Mouse (Mus musculus) T-helper 1 cell (primary cell): ENCODE data around the gene Cdip1.
"Not testable (repeated sequence)": the region's sequence is repeated elsewhere in the genome, so short reads cannot be mapped to it uniquely, and the experiment has no call there.

Source experiments
- in situ Hi-C: fragments of 300-600 bp; cut with MboI, MseI; formaldehyde crosslinking; loops from one replicate; pipeline ENCODE4 v1.15.1; 2025; ENCODE audit warnings: high pct_unique_total_duplicates

Gene Cdip1

DNA sequence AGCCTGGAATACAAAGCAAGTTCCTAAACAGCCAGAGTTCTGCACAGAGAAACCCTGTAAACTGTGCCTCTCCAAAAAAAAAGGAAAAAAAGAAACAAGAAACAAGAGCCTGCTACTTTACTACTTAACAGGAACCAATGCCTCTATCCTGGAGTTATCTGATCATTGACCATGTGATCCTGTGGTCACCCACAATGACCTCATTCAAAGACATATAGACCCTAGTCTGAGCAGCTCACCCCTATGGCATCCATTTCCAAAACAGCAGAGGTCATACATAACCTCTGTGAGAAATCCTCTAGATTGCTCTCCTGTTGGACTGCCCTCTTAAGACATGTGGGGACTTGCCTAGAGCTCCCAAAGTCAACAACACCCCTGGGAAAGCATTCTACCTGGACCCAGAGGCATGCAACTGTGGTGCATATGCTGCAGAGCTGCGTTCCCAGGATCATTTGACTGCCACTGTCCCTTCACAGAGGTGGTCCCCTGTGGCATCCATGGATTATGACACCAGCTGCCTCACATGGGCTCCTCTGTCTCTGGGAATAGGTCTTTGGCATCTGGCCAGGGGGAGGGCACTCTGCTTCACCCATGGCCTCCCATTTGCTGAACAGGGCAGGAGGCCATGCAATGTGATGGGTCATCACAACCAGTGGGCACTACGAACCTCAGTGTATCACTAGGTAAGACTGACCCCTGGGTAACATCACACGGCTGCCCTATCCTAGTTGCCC, 12.8 kb downstream of the Cdip1 start:
- in situ Hi-C loops, result loop anchor here (5.0 kb wide), 1 partner anchor 45 kb away; no protein-coding TSS in a partner anchor

DNA sequence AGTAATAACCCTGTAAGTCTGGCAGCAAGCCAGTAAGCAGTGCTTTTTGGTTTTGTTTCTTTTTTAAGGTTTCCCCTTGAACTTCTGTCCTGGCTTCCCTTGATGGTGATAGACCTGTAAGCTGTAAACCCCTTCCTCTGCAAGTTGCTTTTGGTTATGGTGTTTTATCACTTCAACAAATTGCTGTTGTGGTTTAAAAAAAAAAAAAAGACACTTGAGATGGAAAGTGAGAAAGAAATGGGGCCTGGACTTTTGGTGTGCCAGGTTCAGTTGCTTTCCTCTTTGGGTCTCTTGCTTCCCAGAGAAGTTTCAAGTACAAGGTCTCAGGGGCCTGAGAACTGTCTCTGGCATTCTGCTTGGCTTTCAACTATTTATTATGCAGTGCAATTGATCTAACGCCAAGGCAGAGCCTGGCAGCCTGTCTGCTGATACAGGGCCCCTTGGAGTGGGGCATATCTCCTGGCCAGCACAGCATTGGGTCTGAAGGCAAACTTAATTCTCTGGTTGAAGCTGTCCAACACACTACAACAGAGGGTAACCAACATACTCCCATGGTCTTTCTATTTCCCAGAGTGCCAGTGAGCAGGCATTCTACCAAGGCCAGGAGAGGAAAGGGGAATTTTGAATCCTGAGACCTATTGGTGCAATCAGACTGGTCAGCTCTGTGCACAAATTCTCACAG, 16.7 kb downstream of the Cdip1 start:
- in situ Hi-C loops, result no loop called here

DNA sequence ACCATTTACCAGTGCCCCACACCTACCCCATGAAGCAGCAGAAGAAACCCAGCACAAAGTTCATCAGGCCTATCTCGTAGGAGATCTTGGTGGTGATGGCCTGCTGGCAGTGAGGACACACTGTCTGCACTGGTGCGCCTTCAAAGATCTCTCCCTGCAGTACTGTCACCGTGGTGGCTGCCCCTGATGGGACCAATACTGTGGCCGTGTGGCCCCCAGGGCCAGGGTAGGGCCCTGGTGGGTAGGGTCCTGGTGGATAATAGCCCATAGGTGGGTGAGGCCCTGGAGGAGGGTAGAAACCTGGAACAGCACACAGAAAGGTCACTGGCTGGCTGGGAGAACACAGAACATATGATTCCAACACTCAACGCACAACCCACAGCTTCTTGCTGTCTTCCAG, 21.4 kb downstream of the Cdip1 start:
- in situ Hi-C loops, result no loop called here

DNA sequence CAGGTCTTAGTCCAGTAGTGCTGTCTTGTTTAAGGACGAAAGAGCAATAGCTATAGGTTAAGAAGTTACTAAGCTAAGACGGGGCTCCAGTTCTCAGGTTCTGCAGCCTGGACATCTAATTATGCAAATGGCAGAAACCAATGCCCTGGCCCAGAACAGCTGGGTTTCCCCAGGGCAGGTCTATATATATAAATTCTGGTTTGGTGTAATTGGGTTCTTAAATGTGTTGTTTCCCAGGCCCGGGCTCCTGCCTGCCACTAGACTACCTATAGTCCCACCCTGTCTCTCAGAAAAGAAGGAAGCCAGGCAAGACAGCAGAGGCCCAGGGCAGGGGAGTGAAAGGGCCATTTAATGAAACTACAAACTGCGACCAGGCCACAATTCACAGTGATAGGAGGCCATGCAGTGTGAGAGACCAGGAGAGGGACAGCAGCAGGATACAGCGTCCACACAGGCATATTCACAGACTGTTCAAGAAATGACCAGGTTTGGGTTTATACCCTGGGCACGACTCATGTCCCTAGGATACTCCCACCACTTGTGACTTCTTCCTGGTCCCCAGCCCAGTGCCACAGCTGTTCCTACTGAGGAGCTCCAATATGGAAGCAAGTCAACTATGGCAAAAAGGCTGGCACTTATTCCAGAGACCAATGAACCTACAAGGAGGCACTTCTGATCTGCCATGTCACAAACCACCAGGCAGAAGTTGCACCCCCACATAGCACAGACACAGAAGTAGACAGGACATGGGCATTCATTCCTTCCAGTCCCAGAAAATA, 22.9 kb downstream of the Cdip1 start:
- in situ Hi-C loops, result no loop called here

DNA sequence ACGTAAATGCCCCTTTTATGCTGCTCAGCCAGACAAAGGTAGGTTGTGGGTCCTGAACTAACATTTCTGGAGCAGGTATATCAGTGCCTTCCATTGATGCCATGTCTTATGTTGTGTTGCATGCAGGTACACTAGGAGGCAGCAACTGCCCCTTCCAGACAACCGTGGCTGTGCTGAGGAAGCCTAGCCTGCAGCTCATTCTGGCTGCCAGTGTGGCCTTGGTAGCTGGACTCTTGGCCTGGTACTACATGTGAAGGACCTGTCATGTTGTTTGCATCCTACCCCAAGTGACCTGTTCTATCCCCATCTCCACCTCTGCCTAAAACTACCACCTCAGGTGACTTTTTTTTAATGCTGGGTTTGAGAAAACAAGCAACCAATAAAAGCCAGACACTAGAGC, 24.2 kb downstream of the Cdip1 start:
- in situ Hi-C loops, result no loop called here

DNA sequence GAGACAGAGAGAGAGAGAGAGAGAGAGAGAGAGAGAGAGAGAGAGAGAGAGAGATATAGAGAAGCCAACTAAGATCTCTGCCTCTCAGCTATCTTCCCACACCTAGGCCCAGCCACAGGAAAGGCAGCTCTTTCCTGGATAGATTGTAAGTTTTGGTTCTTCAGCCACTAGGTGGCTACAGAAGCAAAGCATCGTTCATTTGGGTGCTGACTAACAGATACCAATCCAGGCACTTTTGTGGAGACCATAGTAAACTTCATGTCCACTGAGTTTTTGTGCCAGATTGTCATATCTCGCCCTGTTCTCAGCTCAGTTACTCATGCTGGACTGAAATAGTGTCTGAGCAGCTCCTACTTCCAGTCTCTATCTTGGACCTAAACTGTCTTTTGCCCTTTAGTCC, 26.8 kb downstream of the Cdip1 start:
- in situ Hi-C loops, result no loop called here

DNA sequence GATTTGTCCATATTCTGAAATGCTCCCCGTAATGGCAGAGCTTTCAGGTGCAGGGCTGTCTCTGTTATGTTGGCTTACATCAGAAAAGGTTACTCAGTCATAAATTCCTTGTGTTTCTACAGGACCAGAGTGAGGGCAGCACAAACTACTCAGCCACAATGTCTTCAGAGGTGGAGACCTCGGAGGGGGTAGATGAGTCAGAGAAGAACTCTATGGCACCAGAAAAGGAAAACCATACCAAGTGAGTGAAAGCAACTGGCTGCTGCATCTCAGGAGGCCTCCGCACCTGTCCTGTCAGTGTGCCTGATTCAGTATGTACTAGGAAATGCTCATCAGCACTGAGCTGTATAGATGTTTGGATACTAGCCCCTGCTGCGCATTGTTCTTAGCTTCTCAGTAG, 27.7 kb downstream of the Cdip1 start:
- in situ Hi-C loops, result no loop called here

DNA sequence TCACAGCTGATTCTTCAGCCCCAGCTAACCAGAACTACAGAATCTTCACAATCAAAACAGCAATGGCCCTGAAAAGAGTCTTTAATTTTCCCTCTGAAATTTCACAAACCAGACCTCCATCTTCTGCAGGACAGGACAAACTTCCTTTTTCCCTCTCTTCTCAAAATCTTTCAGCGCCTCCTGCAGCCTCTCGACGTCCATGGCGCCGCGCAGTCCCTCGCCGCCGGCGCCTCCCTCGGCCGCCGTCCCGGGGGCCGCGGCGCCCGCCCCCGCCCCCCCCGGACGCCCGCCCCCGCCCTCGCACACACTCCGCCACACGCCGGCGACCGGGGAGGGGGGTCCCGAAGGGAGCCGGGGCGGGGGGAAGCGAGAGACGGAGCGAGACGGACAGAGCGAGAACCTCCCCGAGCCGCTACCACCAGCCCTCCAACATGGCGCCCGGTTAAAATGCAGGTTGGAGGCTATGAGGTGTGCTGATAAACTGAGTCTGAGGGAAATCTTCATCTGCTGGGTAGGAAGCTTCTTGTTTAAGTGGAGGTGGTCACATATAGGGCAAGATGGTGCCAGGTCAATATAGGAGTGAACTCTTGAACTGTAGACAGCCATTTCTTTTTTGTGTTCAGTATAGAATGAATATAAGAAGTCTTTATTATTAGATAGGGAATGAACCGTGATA, 33.3 kb downstream of the Cdip1 start:
- in situ Hi-C loops, result not testable (repeated sequence)

DNA sequence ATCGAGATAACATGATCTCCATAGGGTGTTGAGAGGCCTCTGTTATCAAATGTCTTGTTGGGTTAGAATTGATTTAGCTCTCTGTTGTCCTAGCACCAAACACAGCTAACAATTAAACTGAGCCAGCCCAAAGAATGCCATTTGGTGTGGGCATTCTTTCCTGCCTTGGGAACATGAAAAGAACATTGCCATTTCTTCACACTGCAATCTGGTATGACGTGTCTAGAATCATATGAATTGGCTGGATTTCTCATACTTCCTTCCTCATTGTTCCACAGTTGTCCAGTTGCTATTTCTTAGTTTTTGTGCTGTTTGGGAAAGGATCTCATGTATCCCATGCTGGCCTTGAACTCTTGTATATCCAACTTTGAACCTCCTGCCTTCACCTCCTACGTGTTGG, 36.0 kb downstream of the Cdip1 start:
- in situ Hi-C loops, result no loop called here

DNA sequence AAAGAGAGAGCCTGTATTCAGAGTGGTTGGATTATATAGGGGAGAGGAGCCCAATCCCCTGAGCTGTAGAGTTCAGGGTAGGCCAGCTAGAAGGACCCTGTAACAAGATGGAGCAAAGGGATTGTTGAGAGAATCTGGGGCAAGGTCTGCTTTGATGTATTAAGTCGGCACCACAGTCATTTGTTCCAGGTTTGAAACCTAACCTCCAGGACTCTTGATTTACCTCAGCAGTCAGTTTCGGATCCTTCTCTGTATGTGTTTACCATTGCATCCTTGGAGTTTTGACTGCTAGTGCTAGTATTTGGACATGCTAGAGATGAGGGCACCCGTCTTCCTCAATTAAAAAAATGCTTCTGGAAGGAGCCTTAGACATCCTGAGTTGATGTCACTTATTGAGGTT, 37.9 kb downstream of the Cdip1 start:
- in situ Hi-C loops, result no loop called here

DNA sequence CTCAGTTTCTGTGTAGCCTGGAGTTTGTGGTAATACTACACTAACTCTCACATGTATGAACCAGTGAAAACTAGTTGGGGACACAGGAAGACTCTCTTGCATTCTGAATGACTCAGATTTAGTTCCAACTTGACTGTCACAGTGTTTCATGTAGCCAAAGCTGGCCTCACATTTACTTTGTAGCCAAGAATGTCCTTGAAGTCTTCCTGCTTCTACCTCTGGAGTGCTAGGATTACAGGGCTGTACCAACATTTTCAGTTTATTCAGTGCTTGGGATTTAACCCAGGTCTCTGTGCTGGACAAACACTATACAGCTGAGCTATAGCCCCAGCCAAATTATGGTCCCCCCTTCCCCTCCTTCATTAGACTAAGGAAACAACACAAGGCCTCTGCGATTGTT, 47.9 kb downstream of the Cdip1 start:
- in situ Hi-C loops, result no loop called here

DNA sequence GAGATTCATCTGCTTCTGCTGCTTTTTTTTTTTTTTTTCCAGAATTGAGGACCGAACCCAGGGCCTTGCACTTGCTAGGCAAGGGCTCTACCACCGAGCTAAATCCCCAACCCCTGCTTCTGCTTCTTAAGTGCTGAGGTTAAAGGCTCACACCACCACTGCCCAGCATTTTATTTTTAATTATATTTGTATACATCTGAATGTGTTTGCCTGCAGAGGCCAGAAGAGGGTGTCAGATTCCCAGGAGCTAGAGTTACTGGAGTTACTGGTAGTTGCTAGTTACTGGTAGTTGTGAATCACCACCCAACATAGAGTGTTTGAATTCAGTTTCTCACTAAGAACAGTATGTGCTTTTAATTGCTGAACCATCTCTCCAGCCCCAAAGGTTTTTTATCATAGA, 50.1 kb downstream of the Cdip1 start:
- in situ Hi-C loops, result loop anchor here (10.0 kb wide), 1 partner anchor 975 kb away; no protein-coding TSS in a partner anchor

DNA sequence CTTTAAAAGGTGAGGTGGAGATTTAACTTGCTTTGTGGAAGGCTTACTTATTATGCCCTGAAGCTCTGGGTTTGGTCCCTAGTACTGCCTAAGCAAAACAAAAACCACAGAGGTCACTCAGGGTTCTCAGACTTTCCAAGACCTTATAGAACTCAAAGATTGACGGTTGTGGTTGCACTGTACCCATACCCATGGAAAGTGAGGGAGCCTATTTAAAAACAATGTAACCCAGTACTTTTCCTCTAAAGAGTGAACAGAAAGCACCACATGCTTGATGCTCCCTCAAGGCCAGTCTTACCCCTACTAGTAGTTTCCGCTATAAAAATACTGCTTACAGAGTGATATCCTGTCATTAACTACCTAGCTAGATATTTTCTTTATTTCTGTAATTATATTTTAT, 53.8 kb downstream of the Cdip1 start:
- in situ Hi-C loops, result loop anchor here (10.0 kb wide), 1 partner anchor 971 kb away; no protein-coding TSS in a partner anchor

DNA sequence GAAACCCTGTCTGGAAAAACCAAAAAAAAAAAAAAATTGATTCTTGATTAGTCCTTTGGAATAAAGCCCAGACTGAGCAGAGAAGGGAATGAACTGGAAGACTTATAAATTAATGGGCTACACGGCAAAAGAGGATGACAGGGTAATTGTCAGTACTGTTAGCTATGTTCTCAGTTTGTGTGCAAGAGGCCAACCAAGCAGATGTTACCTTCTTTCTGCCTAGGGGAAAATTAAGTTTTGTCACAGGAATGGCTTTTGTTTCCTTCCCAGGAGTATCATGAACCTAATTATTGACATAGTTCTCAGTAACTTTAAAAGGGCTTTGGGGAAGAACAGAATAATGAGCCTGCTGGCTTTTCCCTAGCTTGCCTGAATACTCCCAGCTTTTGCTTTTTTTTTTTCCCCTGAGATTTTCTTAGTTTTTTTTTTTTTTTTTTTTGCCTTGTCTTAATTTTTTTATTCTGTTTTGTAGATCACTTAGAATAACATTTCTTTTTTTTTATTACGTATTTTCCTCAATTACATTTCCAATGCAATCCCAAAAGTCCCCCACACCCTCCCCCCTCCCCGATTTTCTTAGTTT, 59.2 kb downstream of the Cdip1 start:
- in situ Hi-C loops, result loop anchor here (10.0 kb wide), 1 partner anchor 966 kb away; no protein-coding TSS in a partner anchor

DNA sequence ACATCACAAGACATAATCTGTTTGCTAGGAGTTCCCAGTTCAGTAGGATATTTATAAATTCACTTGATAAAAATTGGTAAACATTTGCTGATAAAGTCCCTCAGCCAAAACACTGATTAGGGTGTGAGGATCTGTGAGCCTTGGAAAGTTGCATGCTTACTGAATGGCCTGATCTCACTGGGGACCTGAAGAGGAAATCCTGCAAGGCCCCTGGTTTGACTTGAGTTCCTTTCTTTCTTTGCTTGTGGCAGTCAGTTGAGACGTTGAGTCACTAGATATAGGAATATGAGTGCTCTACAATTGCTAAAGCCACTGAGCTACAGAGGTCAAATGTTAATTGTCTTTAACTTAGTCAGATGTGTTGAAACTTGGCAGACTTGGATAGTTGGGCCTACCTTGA, 62.1 kb downstream of the Cdip1 start:
- in situ Hi-C loops, result no loop called here

DNA sequence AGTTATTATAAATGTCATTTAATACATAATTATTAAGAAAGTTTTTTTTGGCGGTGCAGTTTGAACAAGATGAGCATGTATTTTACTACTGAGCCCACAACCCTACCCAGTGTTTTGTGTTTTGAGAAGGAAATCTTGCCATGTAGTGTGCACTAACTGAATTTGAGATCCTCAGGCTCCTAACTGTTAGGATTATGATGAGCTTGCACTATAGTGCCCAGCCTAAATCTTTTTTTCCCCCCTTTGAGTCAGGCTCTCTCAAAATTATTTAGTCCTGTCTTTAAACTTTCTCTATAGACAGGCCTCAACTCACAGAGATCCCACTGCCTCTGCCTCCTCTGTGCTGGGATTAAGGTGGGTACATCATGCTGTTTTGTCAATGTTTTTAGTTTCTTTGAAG, 62.6 kb downstream of the Cdip1 start:
- in situ Hi-C loops, result no loop called here

DNA sequence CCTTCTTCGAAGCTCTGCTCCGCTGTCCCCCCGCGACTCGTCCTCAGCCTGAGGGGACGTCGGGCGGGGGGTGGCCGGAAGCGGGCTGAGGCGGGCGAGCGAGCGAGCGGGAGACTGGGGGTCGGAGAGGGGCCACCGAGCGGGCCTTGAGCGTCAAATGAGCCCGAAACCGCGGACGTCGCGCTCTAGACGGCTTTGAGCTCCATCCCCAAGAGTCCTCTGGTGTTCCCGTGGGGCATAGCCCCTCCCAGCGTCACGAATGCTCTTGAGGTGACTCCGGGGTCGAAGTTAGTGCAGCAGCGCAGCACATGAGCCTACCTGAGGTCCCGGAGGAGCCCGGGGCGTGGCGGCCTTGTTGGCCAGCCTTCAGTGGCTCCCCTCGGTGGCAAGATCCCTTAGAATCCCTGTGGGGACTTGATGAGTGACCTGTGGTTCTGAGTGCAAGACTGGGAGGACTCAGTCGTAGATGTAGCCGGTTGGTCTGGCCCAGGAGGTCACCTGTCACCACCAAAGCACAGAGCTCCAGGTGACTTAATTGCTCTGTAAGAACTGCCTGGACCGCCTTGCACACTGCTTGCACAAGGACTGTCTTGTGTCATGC, 63.5 kb downstream of the Cdip1 start:
- in situ Hi-C loops, result no loop called here

DNA sequence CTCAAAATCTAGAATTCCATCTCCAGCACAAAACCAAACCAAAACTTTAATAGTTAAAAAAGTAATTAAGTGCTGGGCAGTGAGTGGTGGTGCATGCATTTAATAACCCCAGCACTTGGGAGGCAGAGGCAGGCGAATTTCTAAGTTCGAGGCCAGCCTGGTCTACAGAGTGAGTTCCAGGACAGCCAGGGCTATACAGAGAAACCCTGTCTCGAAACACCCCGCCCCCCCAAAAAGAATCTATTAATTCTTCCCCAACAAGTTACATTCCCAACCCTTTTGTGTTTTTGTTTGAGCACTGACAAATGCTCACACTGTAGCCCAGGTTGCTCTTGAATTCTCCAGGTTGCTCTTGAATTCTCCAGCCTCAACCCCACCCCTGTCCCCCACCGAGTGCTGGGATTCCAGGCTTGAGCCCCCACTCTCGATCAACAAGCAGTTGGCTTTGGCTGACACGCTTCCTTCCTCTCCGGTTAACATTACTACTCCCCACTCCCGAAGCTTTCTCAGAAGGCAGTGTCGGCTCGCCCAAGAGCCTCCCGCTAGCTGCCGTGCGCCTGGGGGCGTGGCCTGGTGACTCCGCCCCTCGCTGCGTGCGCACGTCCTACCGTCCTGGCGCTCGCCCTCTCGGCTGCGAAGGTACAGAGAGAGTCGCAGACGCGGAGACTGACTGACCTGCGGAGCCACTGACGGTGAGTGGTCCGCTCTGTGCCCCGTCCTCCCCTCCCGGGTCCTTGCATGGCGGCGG, 64.1 kb downstream of the Cdip1 start, which contains the start of gene Hmox2:
Gene Hmox2, plus strand, starts transcription at position 582 of the 748 bp plus-strand sequence.
- in situ Hi-C loops, result no loop called here

DNA sequence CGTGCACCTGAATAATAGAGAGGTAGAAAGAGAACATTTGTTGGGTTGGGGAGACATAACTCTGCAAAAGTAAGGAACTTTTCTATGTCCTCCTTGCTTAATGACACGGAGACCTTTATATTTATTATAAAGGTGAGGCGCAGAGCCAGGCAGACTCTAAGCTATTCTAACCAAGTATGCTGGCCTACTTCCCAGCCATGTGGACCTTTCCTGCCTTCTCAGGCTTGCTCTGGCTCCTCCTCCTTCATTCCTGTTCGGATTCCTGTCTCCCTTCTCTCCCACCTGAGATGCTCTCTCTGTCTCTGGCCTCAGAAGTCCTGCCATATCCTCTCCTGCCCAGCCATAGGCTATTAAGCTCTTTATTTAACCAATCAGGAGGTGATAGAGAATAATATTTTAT, 64.8 kb downstream of the Cdip1 start:
- in situ Hi-C loops, result no loop called here

DNA sequence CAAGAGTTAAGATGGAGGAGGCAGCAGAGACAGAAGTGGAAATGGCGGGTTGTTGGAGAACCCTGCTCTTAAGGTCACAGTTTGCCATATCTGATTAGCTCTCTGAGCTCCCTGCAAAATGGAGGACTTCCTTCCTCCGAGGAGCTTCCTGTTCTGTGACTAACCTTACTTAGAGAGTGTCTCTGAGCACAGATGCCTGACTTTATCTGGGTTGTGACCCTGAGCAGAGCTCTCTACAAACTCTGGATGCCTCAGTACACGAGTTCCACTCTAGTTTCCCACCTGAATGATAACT, 67.2 kb downstream of the Cdip1 start:
- in situ Hi-C loops, result no loop called here
